Mouse (Mus musculus) MEL (cell line): Measurements from ENCODE around the gene Hoxd10. TPM values are rescaled to one million over a fixed set of nuclear protein-coding genes. Genes with fewer than 3 reads are reported as not detected.

Source experiments
- DNase-seq: peaks from one replicate; pipeline ENCODE4 v3.0.0; 2011; ENCODE audit warnings: low read depth, low spot score
- H3K27ac ChIP-seq: 2 replicates; pipeline ENCODE4 v1.5.1; 2012; ENCODE audit warnings: low read depth, mild to moderate bottlenecking, control low read depth, low read length, moderate library complexity; ENCODE audit not compliant: control insufficient read depth
- H3K27me3 ChIP-seq, 2 experiments: fragments of 150-350 bp in 1 of 2; sonication (generic) in 1 of 2; 2 replicates each; pipeline ENCODE4 v1.6.1; 2012; ENCODE audit warnings: low read length in 2 of 2, mild to moderate bottlenecking in 2 of 2, improper control_type of control experiment in 1 of 2, moderate library complexity in 1 of 2; ENCODE audit not compliant: insufficient read depth in 2 of 2, control insufficient read depth in 1 of 2
- H3K36me3 ChIP-seq, 2 experiments: 2 replicates each; pipeline ENCODE4 v1.6.1; 2012 to 2014; ENCODE audit warnings: low read length in 2 of 2, improper control_type of control experiment in 1 of 2, inconsistent platforms in 1 of 2, mild to moderate bottlenecking in 1 of 2; ENCODE audit not compliant: insufficient read depth in 2 of 2, control insufficient read depth in 1 of 2
- H3K4me1 ChIP-seq, 2 experiments: fragments of 150-350 bp in 1 of 2; sonication (generic) in 1 of 2; 2 replicates each; pipeline ENCODE4 v1.6.1; 2012; ENCODE audit warnings: low read length in 2 of 2, improper control_type of control experiment in 1 of 2, mild to moderate bottlenecking in 1 of 2; ENCODE audit not compliant: insufficient read depth in 2 of 2, control insufficient read depth in 1 of 2
- H3K4me3 ChIP-seq, 2 experiments: fragments of 150-350 bp in 1 of 2; sonication (generic) in 1 of 2; 2 replicates each; pipeline ENCODE4 v1.5.1; 2012; ENCODE audit warnings: low read depth in 2 of 2, low read length in 2 of 2, mild to moderate bottlenecking in 2 of 2, moderate library complexity in 2 of 2, control low read depth in 1 of 2, improper control_type of control experiment in 1 of 2; ENCODE audit not compliant: control insufficient read depth in 1 of 2, insufficient read depth in 1 of 2
- H3K79me2 ChIP-seq: 2 replicates; pipeline ENCODE4 v1.6.1; 2012; ENCODE audit warnings: mild to moderate bottlenecking, low read length, moderate library complexity; ENCODE audit not compliant: control insufficient read depth, poor library complexity, insufficient read depth
- H3K9ac ChIP-seq: 2 replicates; pipeline ENCODE4 v1.6.1; 2012; ENCODE audit warnings: low read depth, mild to moderate bottlenecking, control low read depth, low read length, moderate library complexity; ENCODE audit not compliant: control insufficient read depth, poor library complexity, severe bottlenecking
- H3K9me3 ChIP-seq: fragments of 150-350 bp; sonication (generic); replicated peaks from 2 replicates; pipeline ENCODE4 v1.6.1; 2012; ENCODE audit warnings: mild to moderate bottlenecking, low read length, improper control_type of control experiment, moderate library complexity; ENCODE audit not compliant: insufficient read depth
- BHLHE40 ChIP-seq: IDR thresholded peaks from 2 replicates; pipeline ENCODE4 v1.6.1; 2012; ENCODE audit warnings: low read depth, mild to moderate bottlenecking, inconsistent platforms, low read length, improper control_type of control experiment, borderline replicate concordance
- CHD2 ChIP-seq: IDR thresholded peaks from 2 replicates; pipeline ENCODE4 v1.6.1; 2011; ENCODE audit warnings: low read length, improper control_type of control experiment
- CTCF ChIP-seq, 3 experiments: IDR thresholded peaks in 2 of 3; conservative IDR thresholded peaks in 1 of 3; 2 replicates each; pipeline ENCODE4 v1.5.1; 2011 to 2012; ENCODE audit warnings: low read length in 3 of 3, low read depth in 2 of 3, mild to moderate bottlenecking in 2 of 3, improper control_type of control experiment in 1 of 3, inconsistent platforms in 1 of 3, mixed read lengths in 1 of 3, moderate library complexity in 1 of 3; ENCODE audit not compliant: control insufficient read depth in 1 of 3, insufficient read depth in 1 of 3, poor library complexity in 1 of 3, severe bottlenecking in 1 of 3
- ELF1 ChIP-seq: IDR thresholded peaks from 2 replicates; pipeline ENCODE4 v1.6.1; 2014; ENCODE audit warnings: low read depth, mild to moderate bottlenecking, inconsistent platforms, low read length, improper control_type of control experiment, moderate library complexity
- EP300 ChIP-seq, 2 experiments: IDR thresholded peaks; 2 replicates each; pipeline ENCODE4 v1.6.1; 2011; ENCODE audit warnings: improper control_type of control experiment in 2 of 2, low read length in 2 of 2, low read depth in 1 of 2, mild to moderate bottlenecking in 1 of 2
- HCFC1 ChIP-seq: IDR thresholded peaks from 2 replicates; pipeline ENCODE4 v1.6.1; 2012; ENCODE audit warnings: low read depth, mild to moderate bottlenecking, inconsistent platforms, low read length, improper control_type of control experiment, moderate library complexity
- JUND ChIP-seq: IDR thresholded peaks from 2 replicates; pipeline ENCODE4 v1.6.1; 2011; ENCODE audit warnings: low read depth, mild to moderate bottlenecking, improper control_type of control experiment, low read length
- MAZ ChIP-seq: IDR thresholded peaks from 2 replicates; pipeline ENCODE4 v1.6.1; 2012; ENCODE audit warnings: low read depth, mild to moderate bottlenecking, inconsistent platforms, low read length, improper control_type of control experiment
- MYC ChIP-seq: IDR thresholded peaks from 2 replicates; pipeline ENCODE4 v1.6.1; 2011; ENCODE audit warnings: low read depth, mild to moderate bottlenecking, low read length, improper control_type of control experiment, moderate library complexity
- NRF1 ChIP-seq: IDR thresholded peaks from 2 replicates; pipeline ENCODE4 v1.6.1; 2014; ENCODE audit warnings: low read depth, mild to moderate bottlenecking, inconsistent platforms, low read length, improper control_type of control experiment, moderate library complexity; ENCODE audit not compliant: poor library complexity, insufficient read depth, severe bottlenecking
- POLR2A ChIP-seq, 2 experiments: IDR thresholded peaks; 2 replicates each; pipeline ENCODE4 v1.6.1; 2011 to 2012; ENCODE audit warnings: low read length in 2 of 2, mild to moderate bottlenecking in 2 of 2, control low read depth in 1 of 2, improper control_type of control experiment in 1 of 2, low read depth in 1 of 2, moderate library complexity in 1 of 2; ENCODE audit not compliant: control insufficient read depth in 1 of 2, insufficient read depth in 1 of 2, poor library complexity in 1 of 2
- POLR2AphosphoS5 ChIP-seq: IDR thresholded peaks from 2 replicates; pipeline ENCODE4 v1.6.1; 2012; ENCODE audit warnings: low read depth, borderline replicate concordance, mild to moderate bottlenecking, inconsistent platforms, low read length, moderate library complexity, mixed read lengths
- RAD21 ChIP-seq: IDR thresholded peaks from 2 replicates; pipeline ENCODE4 v1.6.1; 2011; ENCODE audit warnings: mild to moderate bottlenecking, low read depth, low read length, improper control_type of control experiment
- SIN3A ChIP-seq: IDR thresholded peaks from 2 replicates; pipeline ENCODE4 v1.6.1; 2012; ENCODE audit warnings: low read length, improper control_type of control experiment, inconsistent platforms
- TBP ChIP-seq: IDR thresholded peaks from 2 replicates; pipeline ENCODE4 v1.8.0; 2011; ENCODE audit warnings: low read depth, low read length, improper control_type of control experiment
- TCF12 ChIP-seq: IDR thresholded peaks from 2 replicates; pipeline ENCODE4 v1.6.1; 2014; ENCODE audit warnings: low read depth, mild to moderate bottlenecking, inconsistent platforms, low read length, improper control_type of control experiment, moderate library complexity
- USF1 ChIP-seq: IDR thresholded peaks from 2 replicates; pipeline ENCODE4 v1.6.1; 2014; ENCODE audit warnings: low read depth, mild to moderate bottlenecking, inconsistent platforms, low read length, improper control_type of control experiment, moderate library complexity
- USF2 ChIP-seq, 2 experiments: IDR thresholded peaks; 2 replicates each; pipeline ENCODE4 v1.6.1; 2011 to 2012; ENCODE audit warnings: improper control_type of control experiment in 2 of 2, low read length in 2 of 2, borderline replicate concordance in 1 of 2, inconsistent platforms in 1 of 2, low read depth in 1 of 2, mild to moderate bottlenecking in 1 of 2; ENCODE audit not compliant: insufficient read depth in 1 of 2
- ZC3H11A ChIP-seq: IDR thresholded peaks from 2 replicates; pipeline ENCODE4 v1.6.1; 2012; ENCODE audit warnings: low read depth, mild to moderate bottlenecking, inconsistent platforms, low read length, improper control_type of control experiment
- ZMIZ1 ChIP-seq: IDR thresholded peaks from 2 replicates; pipeline ENCODE4 v1.6.1; 2012; ENCODE audit warnings: low read depth, mild to moderate bottlenecking, inconsistent platforms, low read length, improper control_type of control experiment, moderate library complexity
- ZNF384 ChIP-seq: IDR thresholded peaks from 2 replicates; pipeline ENCODE4 v1.6.1; 2012; ENCODE audit warnings: low read depth, mild to moderate bottlenecking, inconsistent platforms, low read length, improper control_type of control experiment
- polyA plus RNA-seq, 2 experiments: library from polyadenylated mRNA; stranded (reverse) in 1 of 2; unstranded in 1 of 2; fragments of >175 nt in 1 of 2; fragments of >200 nt in 1 of 2; gene quantifications; 2 replicates each; pipeline versions ENCODE4 v1.2.1 to v1.2.4; 2012; ENCODE audit warnings: low replicate concordance in 2 of 2, low read depth in 1 of 2; ENCODE audit not compliant: insufficient read length in 2 of 2, insufficient read depth in 1 of 2, missing spikeins in 1 of 2
- total RNA-seq: library from RNA; depleted of rRNA; stranded (reverse); fragments of 300-350 nt; gene quantifications from 2 replicates; pipeline ENCODE4 v1.2.3, GENCODE M21; 2012

Hoxd10 gene
- total and polyA plus RNA-seq, 3 experiments = not detected

- H3K9me3 ChIP-seq = no peaks in the 10 kb centered on the region
- H3K36me3 ChIP-seq = no peaks in the 10 kb centered on the region
- no peaks in the 10 kb centered on the region for H3K4me1 ChIP-seq
- DNase-seq = no peak
- no peak overlapping the region for H3K4me3 ChIP-seq
- TF ChIP-seq MAZ (no peak), MYC (no peak), BHLHE40 (no peak), NRF1 (no peak), CHD2 (no peak), EP300 (IDR thresholded peaks at IDR 0.05; ENCODE audit: low read depth in 1 of 2, low read length in 2 of 2) (no peak), USF1 (no peak), JUND (no peak), TCF12 (no peak), SIN3A (no peak), RAD21 (no peak), POLR2AphosphoS5 (no peak), HCFC1 (no peak), POLR2A (IDR thresholded peaks at IDR 0.05; ENCODE audit: control insufficient read depth in 1 of 2, insufficient read depth in 1 of 2, low read depth in 1 of 2, low read length in 2 of 2, poor library complexity in 1 of 2) (no peak), ELF1 (no peak), ZMIZ1 (no peak)
- H3K79me2 ChIP-seq = no peaks in the 10 kb centered on the region
- no peak overlapping the region for H3K9ac ChIP-seq
- no peaks in the 10 kb centered on the region for H3K27me3 ChIP-seq
- no peak overlapping the region for H3K27ac ChIP-seq
Measured at GRCm38 (mm10) chr2:74668370-74669229, 23.1 kb upstream of the Hoxd10 start.

DNA sequence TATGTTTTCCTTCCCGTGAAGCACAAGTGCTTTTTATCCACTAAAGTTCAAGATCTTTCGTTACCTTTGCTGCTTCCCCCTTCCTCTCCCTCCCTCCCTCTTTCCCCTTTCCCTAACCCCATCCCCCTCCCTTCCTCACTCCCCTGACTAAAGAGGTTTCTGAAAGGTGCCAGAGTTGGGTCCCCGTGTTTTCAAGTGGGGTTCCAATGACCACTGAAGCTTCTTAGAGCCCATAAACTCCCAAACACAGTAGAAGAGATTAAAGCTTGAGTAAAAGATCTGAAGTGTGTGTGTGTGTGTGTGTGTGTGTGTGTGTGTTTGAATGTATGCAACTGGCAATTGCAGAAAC, 22.5 kb upstream of the Hoxd10 start:
- Histone ChIP-seq H3K79me2 (no peaks in the 10 kb centered on the region), H3K27me3 (no peaks in the 10 kb centered on the region), H3K9me3 (no peaks in the 10 kb centered on the region), H3K4me3 (no peak overlapping the region), H3K27ac (no peak overlapping the region), H3K9ac (no peak overlapping the region), H3K4me1 (no peaks in the 10 kb centered on the region), H3K36me3 (no peaks in the 10 kb centered on the region)
- no peak for DNase-seq
- TF ChIP-seq TBP (no peak), POLR2AphosphoS5 (no peak), RAD21 (no peak), CTCF (IDR thresholded peaks at IDR 0.05 in 2 of 3, conservative IDR thresholded peaks at IDR 0.05 in 1 of 3; ENCODE audit: control insufficient read depth in 1 of 3, insufficient read depth in 1 of 3, low read depth in 2 of 3, low read length in 3 of 3, poor library complexity in 1 of 3, severe bottlenecking in 1 of 3) (no peak), ZNF384 (no peak), CHD2 (no peak), ZC3H11A (no peak), HCFC1 (no peak), USF2 (IDR thresholded peaks at IDR 0.05; ENCODE audit: borderline replicate concordance in 1 of 2, insufficient read depth in 1 of 2, low read depth in 1 of 2, low read length in 2 of 2) (no peak)
